Mouse (Mus musculus) midbrain, embryonic 15.5 days (tissue): ENCODE measurements around the gene Ccl25. TPM values are rescaled to one million over a fixed set of nuclear protein-coding genes. Genes with fewer than 3 reads are reported as not detected.
"Not testable (repeated sequence)": the region's sequence is repeated elsewhere in the genome, so short reads cannot be mapped to it uniquely, and the experiment has no call there.

ENCODE experiments used
- ATAC-seq: fragments of 200-750 bp; cut with Nextera tagmentation; replicated peaks from 2 replicates; pipeline ENCODE4 v1.8.0; 2017; ENCODE audit warnings: moderate TSS enrichment
- H3K27ac ChIP-seq: fragments of 300-500 bp; sonication (generic); 2 replicates; pipeline ENCODE4 v1.5.1; 2015; ENCODE audit warnings: mild to moderate bottlenecking, inconsistent platforms
- H3K27me3 ChIP-seq: fragments of 300-500 bp; sonication (generic); replicated peaks from 2 replicates; pipeline ENCODE4 v1.6.1; 2015; ENCODE audit warnings: inconsistent platforms
- H3K36me3 ChIP-seq: fragments of 300-500 bp; sonication (generic); replicated peaks from 2 replicates; pipeline ENCODE4 v1.6.1; 2015; ENCODE audit warnings: inconsistent platforms
- H3K4me1 ChIP-seq: fragments of 300-500 bp; sonication (generic); 2 replicates; pipeline ENCODE4 v1.6.1; 2015; ENCODE audit warnings: inconsistent platforms
- H3K4me2 ChIP-seq: fragments of 300-500 bp; sonication (generic); 2 replicates; pipeline ENCODE4 v1.6.1; 2015; ENCODE audit warnings: inconsistent platforms, mild to moderate bottlenecking, moderate library complexity
- H3K4me3 ChIP-seq: fragments of 300-500 bp; sonication (generic); 2 replicates; pipeline ENCODE4 v1.5.1; 2015; ENCODE audit warnings: mild to moderate bottlenecking, inconsistent platforms
- H3K9ac ChIP-seq: fragments of 300-500 bp; sonication (generic); 2 replicates; pipeline ENCODE4 v1.6.1; 2015; ENCODE audit warnings: mild to moderate bottlenecking, inconsistent platforms
- H3K9me3 ChIP-seq: fragments of 300-500 bp; sonication (generic); 2 replicates; pipeline ENCODE4 v1.6.1; 2016; ENCODE audit warnings: inconsistent platforms
- WGBS: fragments of 180-500 bp; shearing (Covaris S2); methylation state at CpG from one replicate; pipeline ENCODE4 v1.1.7; 2015; ENCODE audit warnings: mixed read lengths; 5-methylcytosine and 5-hydroxymethylcytosine counted together
- polyA plus RNA-seq: library from polyadenylated mRNA; unstranded; fragments of >200 nt; fragmentation: Nextera tagmentation; extraction: Ambion mirVana; gene quantifications from 2 replicates; pipeline ENCODE4 v1.2.1, GENCODE M21; 2015

Gene Ccl25
- polyA plus RNA-seq, 1 experiment from 2014 or later = 20.4 TPM

DNA sequence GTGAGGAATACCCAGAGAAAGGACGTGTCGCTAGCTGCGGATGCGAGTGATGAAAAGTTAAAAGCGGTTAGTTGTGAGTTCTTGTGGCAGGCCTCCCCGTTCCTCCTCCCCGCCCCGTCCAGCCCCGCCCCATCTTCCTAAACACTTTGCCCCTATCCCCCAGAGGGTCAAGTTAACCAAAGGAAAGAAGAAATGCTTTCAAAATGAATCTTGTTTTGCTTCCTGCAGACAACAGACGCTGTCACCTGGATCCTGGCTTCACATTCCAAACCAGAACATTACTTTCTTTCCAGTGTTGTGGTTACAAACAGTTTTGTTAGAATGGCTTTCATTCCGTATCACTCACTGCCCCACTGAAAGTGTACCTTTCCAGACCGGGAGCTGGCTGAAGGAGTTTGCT, 23.3 kb downstream of the Ccl25 start:
- Histone ChIP-seq H3K4me3 (no peak overlapping the region), H3K27me3 (no peaks in the 10 kb centered on the region), H3K27ac (no peak overlapping the region), H3K36me3 (no peaks in the 10 kb centered on the region), H3K9ac (no peak overlapping the region), H3K9me3 (no peaks in the 10 kb centered on the region), H3K4me1 (no peaks in the 10 kb centered on the region), H3K4me2 (no peak overlapping the region)
- WGBS = 34% methylated on average over 12 of the region's 12 CpGs
- no peak for ATAC-seq

DNA sequence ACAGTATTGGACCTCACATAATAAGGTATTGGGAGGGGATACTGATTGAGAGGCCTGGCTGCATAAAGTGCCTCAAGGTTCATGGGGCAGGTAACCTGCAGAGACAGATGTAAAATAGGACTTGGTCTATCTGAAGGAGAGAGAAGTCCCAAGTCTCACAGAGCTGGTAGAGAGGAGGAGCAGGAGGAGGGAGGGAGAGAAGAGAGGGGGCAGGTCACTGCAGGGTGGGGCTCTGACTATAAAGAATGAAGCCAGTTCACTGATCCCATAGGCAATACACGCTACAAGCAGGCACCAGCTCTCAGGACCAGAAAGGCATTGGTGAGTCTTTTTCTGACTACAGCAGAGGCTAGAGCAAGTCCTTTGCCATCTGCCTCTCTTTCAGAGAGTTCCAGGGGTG, 24.3 kb downstream of the Ccl25 start:
- Histone ChIP-seq H3K9me3 (no peaks in the 10 kb centered on the region), H3K36me3 (no peaks in the 10 kb centered on the region), H3K9ac (no peak overlapping the region), H3K4me1 (no peaks in the 10 kb centered on the region), H3K4me2 (no peak overlapping the region), H3K27ac (no peak overlapping the region), H3K4me3 (no peak overlapping the region), H3K27me3 (no peaks in the 10 kb centered on the region)
- 65% methylated on average over 1 of the region's 1 CpGs for WGBS
- no peak for ATAC-seq

DNA sequence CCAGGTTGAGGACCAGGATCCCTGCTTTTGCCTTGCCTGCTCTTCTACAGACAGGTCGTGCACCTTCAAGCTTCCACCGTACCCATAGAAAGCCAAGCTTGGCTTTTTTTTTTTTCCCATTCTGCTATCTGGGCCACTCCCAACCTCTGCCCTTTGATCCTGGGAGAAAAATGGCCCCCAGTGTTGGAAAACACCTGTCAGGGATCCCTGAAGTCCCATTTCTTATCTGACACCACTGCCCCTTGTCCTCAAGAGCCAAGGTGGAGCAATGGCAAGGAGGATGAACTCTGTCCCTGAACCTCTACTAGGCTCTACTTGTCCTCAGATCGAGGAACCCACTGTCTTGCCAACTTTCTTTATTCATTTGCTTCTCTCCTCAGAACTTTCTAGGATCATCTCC, 25.6 kb downstream of the Ccl25 start:
- H3K36me3 ChIP-seq = no peaks in the 10 kb centered on the region
- H3K27ac ChIP-seq = no peak overlapping the region
- H3K27me3 ChIP-seq = no peaks in the 10 kb centered on the region
- H3K4me2 ChIP-seq = no peak overlapping the region
- no peak overlapping the region for H3K4me3 ChIP-seq
- ATAC-seq = no peak
- WGBS = 85% methylated on average over 3 of the region's 3 CpGs
- no peaks in the 10 kb centered on the region for H3K9me3 ChIP-seq
- no peak overlapping the region for H3K9ac ChIP-seq
- no peaks in the 10 kb centered on the region for H3K4me1 ChIP-seq

DNA sequence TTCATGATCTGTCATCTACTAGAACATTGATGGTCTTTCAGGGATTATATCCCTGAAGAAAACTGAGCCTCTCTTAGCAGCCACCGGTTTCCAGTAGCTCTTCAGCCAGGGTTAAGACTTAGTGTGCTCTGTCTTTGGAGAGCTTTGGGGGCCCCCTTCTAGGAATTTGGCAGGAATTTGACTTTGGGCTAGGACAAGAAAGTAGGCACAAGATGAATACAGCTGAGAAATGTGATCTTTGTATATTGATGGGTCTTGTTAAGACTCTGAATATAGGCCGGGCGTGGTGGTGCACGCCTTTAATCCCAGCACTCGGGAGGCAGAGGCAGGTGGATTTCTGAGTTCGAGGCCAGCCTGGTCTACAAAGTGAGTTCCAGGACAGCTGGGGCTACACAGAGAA, 27.6 kb downstream of the Ccl25 start:
- not testable (repeated sequence) for H3K9ac ChIP-seq, ATAC-seq, H3K27me3 ChIP-seq

DNA sequence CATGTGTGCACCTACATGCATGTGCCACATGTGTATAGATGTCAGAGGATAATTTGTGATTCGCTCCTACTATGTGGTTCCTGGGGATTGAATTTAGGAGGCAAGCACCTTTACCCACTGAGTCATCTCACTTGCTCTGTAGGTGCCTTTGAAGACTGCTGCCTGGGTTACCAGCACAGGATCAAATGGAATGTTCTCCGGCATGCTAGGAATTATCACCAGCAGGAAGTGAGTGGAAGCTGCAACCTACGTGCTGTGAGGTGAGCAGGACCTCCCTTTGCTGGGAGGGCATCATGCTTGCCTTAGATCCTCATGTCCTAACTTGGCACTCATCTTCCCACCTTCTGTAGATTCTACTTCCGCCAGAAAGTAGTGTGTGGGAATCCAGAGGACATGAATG, 28.7 kb downstream of the Ccl25 start:
- H3K4me2 ChIP-seq = no peak overlapping the region
- no peak overlapping the region for H3K27ac ChIP-seq
- no peak overlapping the region for H3K4me3 ChIP-seq
- H3K4me1 ChIP-seq = no peaks in the 10 kb centered on the region
- H3K9ac ChIP-seq = no peak overlapping the region
- ATAC-seq = no peak
- WGBS = 86% methylated on average over 4 of the region's 4 CpGs
- no peaks in the 10 kb centered on the region for H3K9me3 ChIP-seq
- H3K27me3 ChIP-seq = no peaks in the 10 kb centered on the region
- no peaks in the 10 kb centered on the region for H3K36me3 ChIP-seq

More for the DNA sequence above, 27.6 kb downstream of the Ccl25 start:
- H3K9me3 ChIP-seq, H3K4me2 ChIP-seq, H3K36me3 ChIP-seq, H3K4me3 ChIP-seq, H3K4me1 ChIP-seq, H3K27ac ChIP-seq: not testable (repeated sequence)
- 93% methylated on average over 6 of the region's 6 CpGs for WGBS

DNA sequence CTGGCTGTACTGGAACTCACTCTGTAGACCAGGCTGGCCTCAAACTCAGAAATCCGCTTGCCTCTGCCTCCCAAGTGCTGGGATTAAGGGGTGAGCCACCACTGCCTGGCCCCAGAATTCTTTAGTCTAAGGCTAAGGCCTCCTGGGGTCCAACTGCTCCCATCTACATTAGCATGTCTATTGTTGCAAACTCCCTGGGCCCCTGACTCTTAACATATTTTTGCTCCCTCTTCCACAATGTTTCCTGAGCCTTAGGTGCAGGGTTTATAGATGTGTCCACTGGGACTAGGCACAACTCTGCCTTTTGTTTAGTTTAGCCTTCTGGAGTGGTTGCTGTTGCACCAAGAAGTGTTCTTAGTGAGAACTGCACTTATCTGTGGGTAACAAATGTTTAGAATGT, 29.5 kb downstream of the Ccl25 start:
- Histone ChIP-seq H3K27me3 (no peaks in the 10 kb centered on the region), H3K4me2 (no peak overlapping the region), H3K4me1 (no peaks in the 10 kb centered on the region), H3K9ac (no peak overlapping the region), H3K4me3 (no peak overlapping the region), H3K36me3 (no peaks in the 10 kb centered on the region), H3K27ac (no peak overlapping the region), H3K9me3 (no peaks in the 10 kb centered on the region)
- ATAC-seq = no peak
- WGBS = 72% methylated on average over 1 of the region's 1 CpGs

DNA sequence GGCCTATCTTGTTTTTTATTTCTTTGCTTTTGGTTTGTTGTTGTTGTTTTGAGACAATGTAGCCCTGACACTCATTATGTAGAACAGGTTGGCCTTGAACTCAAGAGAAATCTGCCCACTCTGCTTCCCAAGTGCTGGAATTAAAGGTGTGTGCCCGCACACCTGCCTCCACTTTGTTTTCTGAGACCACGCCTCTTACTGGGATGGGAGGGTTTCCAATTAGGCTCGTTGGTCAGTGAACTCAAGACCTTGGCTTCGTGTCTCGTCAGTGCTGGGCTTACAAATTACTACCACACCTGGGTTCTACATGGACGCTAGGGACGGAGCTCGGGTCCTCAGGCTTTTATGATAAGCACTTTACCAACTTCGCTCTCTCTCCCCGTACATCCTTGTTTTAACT, 30.4 kb downstream of the Ccl25 start:
- H3K4me3 ChIP-seq = no peak overlapping the region
- H3K27me3 ChIP-seq = no peaks in the 10 kb centered on the region
- no peak overlapping the region for H3K4me2 ChIP-seq
- H3K9me3 ChIP-seq = no peaks in the 10 kb centered on the region
- ATAC-seq = no peak
- H3K36me3 ChIP-seq = no peaks in the 10 kb centered on the region
- no peaks in the 10 kb centered on the region for H3K4me1 ChIP-seq
- 93% methylated on average over 10 of the region's 10 CpGs for WGBS
- no peak overlapping the region for H3K27ac ChIP-seq
- H3K9ac ChIP-seq = no peak overlapping the region

DNA sequence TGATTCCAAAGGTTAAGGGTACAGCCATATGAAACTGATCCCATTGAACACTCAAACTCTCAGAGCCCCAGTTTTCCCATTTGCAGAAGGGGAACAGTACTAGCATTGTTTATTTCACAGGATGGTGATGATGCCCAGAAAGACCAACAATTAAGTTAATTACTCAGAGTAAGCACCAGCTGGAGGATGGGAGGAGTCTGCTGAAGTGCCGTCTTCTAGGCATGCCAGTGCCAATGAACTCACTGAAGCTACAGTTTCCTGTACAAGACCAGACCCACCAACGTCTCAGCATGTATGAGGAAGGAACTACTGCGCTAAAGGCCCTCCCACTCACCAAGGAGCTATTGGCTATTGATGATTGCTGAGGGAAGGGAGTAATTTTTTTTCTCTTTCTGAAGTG, 34.4 kb downstream of the Ccl25 start:
- no peak for ATAC-seq
- 84% methylated on average over 3 of the region's 3 CpGs for WGBS
- H3K9me3 ChIP-seq = no peaks in the 10 kb centered on the region
- no peaks in the 10 kb centered on the region for H3K36me3 ChIP-seq
- H3K4me2 ChIP-seq = no peak overlapping the region
- H3K4me3 ChIP-seq = no peak overlapping the region
- H3K4me1 ChIP-seq = no peaks in the 10 kb centered on the region
- no peak overlapping the region for H3K9ac ChIP-seq
- H3K27me3 ChIP-seq = no peaks in the 10 kb centered on the region
- no peak overlapping the region for H3K27ac ChIP-seq

DNA sequence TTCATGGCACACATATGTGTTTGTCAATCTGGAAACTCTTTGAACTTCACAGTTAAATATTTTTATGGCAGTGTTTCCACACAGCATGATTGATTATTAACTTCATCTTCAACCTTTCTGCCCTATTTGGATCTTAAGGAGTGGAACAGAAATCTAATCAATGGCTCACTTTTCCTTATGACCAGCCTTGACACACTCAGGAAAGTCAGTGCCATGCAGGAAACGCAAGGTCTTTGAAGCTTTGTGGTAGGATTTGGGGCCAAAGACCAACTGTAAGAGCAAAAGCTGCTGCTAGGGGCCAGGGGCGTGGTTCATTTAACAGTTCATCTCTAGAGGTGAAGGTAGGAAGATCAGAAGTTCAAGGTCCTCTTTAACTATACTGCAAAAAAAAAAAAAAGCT, 35.9 kb downstream of the Ccl25 start:
- Histone ChIP-seq H3K9me3 (no peaks in the 10 kb centered on the region), H3K4me1 (no peaks in the 10 kb centered on the region), H3K9ac (no peak overlapping the region), H3K27me3 (no peaks in the 10 kb centered on the region), H3K36me3 (no peaks in the 10 kb centered on the region), H3K27ac (no peak overlapping the region), H3K4me2 (no peak overlapping the region), H3K4me3 (no peak overlapping the region)
- ATAC-seq = no peak
- WGBS = 83% methylated on average over 2 of the region's 2 CpGs

DNA sequence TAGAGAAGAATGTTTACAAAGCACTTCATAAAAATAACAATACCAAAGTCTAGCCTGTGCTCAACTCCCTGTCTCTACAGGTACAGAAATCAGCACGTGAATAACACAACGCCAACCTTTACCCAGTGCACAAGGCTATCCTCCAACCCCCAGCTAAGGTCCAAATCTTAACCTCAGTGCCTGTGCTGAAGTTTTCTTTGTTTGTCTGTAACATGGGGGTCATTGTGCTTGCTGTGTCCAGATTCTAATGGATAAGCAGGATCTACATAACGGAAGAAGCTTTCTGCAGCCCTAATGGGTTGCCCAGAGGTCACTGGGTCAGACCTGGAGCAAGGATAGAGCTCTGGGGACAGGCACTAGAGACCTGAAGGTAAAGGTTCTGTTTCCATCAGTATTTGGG, 41.2 kb downstream of the Ccl25 start:
- WGBS = 90% methylated on average over 3 of the region's 3 CpGs
- H3K27ac ChIP-seq = no peak overlapping the region
- H3K4me3 ChIP-seq = no peak overlapping the region
- H3K9ac ChIP-seq = no peak overlapping the region
- H3K27me3 ChIP-seq = no peaks in the 10 kb centered on the region
- no peak for ATAC-seq
- H3K4me2 ChIP-seq = no peak overlapping the region
- H3K36me3 ChIP-seq = no peaks in the 10 kb centered on the region
- H3K4me1 ChIP-seq = no peaks in the 10 kb centered on the region
- no peaks in the 10 kb centered on the region for H3K9me3 ChIP-seq

DNA sequence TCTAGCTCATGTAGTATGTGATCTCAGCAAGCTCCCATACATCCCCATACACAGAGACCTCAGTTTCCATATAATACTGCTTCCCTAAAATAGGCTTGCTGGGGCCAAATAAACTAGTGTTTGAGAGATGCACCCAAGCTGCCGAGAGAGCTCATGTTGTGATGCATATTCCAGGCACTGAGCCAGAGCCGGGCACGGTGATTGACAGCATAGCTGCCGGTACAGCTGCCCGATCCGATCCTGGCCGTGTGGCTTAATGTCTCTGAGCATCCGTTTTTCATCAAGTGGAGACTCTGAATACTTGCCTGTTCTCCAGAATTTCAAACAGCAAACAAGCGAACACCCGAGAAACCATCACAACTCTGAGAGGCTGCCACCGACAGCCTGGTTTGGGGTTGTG, 42.8 kb downstream of the Ccl25 start:
- Histone ChIP-seq H3K27ac (no peak overlapping the region), H3K36me3 (no peaks in the 10 kb centered on the region), H3K4me1 (no peaks in the 10 kb centered on the region), H3K4me2 (no peak overlapping the region), H3K9ac (no peak overlapping the region), H3K9me3 (no peaks in the 10 kb centered on the region), H3K4me3 (no peak overlapping the region), H3K27me3 (no peaks in the 10 kb centered on the region)
- 81% methylated on average over 11 of the region's 11 CpGs for WGBS
- no peak for ATAC-seq

DNA sequence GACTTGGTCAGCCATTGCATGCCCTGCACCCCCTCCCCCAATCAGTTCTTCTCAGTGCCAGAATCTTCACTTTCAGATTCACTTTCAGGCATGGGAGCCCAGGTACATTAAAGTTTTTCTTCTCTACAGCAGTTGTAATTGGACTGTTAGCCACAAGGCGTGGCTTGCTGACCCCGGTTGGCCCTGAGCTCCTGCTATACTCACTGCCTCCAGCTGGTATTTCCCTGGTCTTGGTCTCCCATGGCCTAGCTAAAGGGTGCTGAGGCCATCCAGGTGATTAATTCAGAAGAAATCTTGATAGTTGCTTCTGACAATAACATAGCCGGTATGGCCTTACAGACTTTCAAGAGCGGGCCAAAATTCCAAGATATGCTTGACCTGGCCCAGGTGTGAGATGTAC, 43.5 kb downstream of the Ccl25 start:
- Histone ChIP-seq H3K27ac (no peak overlapping the region), H3K4me2 (no peak overlapping the region), H3K9ac (no peak overlapping the region), H3K4me3 (no peak overlapping the region), H3K27me3 (no peaks in the 10 kb centered on the region), H3K9me3 (no peaks in the 10 kb centered on the region), H3K36me3 (no peaks in the 10 kb centered on the region), H3K4me1 (no peaks in the 10 kb centered on the region)
- no peak for ATAC-seq
- 94% methylated on average over 4 of the region's 4 CpGs for WGBS

DNA sequence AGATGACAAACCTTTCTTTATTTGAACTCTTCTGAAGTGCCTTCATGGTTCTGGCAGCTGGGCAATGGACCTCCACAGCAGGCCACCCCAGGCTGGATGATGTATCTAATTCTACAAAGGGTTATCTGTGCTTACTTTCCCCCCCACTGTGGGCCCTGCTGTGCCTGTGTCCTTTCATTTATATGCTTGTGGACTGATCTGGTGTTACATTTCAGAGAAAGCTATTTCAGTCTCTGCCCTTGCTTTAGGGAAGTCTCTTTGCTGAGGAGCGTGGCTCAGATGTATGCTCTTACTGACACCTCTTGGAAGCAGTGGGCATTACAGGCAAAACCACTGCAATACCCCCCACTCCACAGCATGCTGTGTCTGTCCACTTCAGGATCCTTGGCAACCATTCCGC, 45.1 kb downstream of the Ccl25 start:
- H3K36me3 ChIP-seq = no peaks in the 10 kb centered on the region
- ATAC-seq = 0 out of 2 replicates have a peak, but pooled peaks have one; percentile 37
- no peaks in the 10 kb centered on the region for H3K27me3 ChIP-seq
- no peaks in the 10 kb centered on the region for H3K4me1 ChIP-seq
- WGBS = 46% methylated on average over 2 of the region's 2 CpGs
- H3K27ac ChIP-seq = no peak overlapping the region
- H3K4me2 ChIP-seq = no peak overlapping the region
- no peaks in the 10 kb centered on the region for H3K9me3 ChIP-seq
- no peak overlapping the region for H3K4me3 ChIP-seq
- H3K9ac ChIP-seq = no peak overlapping the region

DNA sequence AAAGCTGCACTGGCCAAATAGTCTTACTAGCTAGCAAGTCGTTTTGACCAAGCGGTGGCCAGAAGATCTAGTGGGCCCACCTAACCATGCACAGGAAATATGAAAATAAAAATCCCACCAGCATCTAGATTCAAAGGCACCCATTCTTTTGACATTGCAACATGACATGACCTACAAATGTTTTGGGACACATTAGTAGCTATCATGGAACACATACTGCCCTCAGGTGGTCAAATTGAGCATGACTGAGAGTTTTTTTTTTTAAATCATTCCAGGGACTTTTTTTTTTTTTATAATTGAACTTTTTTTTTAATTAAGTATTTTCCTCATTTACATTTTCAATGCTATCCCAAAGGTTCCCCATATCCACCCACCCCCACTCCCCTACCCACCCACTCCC, 47.6 kb downstream of the Ccl25 start:
- Histone ChIP-seq H3K9ac (no peak overlapping the region), H3K9me3 (no peaks in the 10 kb centered on the region), H3K4me3 (no peak overlapping the region), H3K4me1 (no peaks in the 10 kb centered on the region), H3K4me2 (no peak overlapping the region), H3K27me3 (no peaks in the 10 kb centered on the region), H3K27ac (no peak overlapping the region), H3K36me3 (no peaks in the 10 kb centered on the region)
- ATAC-seq = no peak
- 81% methylated on average over 2 of the region's 2 CpGs for WGBS
